Mouse (Mus musculus): ENCODE results near the gene Elmod3.

GRCm38 (mm10) chr6:72532580-72532979 is 65.6 kb downstream of the Elmod3 start:
- TF ChIP-seq CHD2 (IDR thresholded peaks at IDR 0.05; ENCODE audit: low read depth, low read length) (no peak), ZNF384 (IDR thresholded peaks at IDR 0.05; ENCODE audit: low read depth, low read length) (no peak), MAFK (IDR thresholded peaks at IDR 0.05; ENCODE audit: insufficient read depth, low read depth, low read length) (no peak), ZC3H11A (IDR thresholded peaks at IDR 0.05; ENCODE audit: borderline replicate concordance, low read depth, low read length) (no peak)

Measured in ES-E14 (cell line).